Mouse (Mus musculus) gastrocnemius, postnatal 25 days (tissue): ENCODE measurements at regions not wholly inside any gene's neighbourhood (a gene's known extent, or its start where the extent isn't known, plus 50 kb on each side); places are given as distances from the start of the nearest gene placed in this dataset.

Experiments
- DNase-seq: peaks from one replicate; pipeline ENCODE4 v3.0.0; 2022

GRCm38 (mm10) chr10:25857954-25858616 lies 220.0 kb upstream of the Gm9767 start:
- no peak for DNase-seq

- DNase-seq = no peak
Observed at GRCm38 (mm10) chr10:25844348-25844747, 233.7 kb upstream of the Gm9767 start.

DNA sequence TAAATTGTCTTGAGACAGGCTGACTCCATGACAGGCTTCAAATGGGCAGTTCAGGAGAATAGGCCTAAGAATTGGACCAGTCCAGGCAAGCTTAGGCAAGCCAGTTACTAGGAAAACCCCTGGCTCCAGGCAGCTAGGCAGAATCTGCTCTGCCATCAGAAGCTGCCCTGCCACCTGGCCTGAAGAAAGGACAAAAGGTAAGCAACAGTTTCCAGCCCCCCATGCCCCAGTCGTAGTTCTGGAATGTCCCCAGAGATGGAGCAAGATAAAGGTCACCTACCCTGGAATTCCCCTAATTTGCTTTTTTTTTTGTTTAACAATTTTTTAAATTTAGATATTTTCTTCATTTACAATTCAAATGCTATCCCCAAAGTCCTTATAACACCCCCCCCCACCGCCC lies 248.8 kb upstream of the Gm9767 start:
- no peak for DNase-seq

DNA sequence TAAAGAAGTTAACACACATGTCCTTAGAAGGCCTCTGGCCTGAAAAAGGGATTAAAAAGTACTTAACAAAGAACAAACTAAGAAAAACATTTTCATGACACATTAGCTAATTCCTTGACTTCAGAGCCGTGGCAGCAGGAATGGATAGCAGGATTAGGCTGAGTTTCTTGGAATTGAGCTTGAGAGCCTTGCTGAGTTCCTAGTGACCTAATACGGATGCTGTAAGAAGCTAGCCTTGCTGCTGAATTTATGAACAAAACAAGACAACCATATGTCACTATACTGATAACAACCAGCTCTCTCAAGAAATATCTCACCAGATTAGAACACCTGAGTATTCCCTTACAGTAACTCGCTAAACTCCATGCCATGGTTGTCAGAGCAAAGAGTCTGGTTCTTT lies 268.2 kb upstream of the Smlr1 start:
- no peak for DNase-seq

DNA sequence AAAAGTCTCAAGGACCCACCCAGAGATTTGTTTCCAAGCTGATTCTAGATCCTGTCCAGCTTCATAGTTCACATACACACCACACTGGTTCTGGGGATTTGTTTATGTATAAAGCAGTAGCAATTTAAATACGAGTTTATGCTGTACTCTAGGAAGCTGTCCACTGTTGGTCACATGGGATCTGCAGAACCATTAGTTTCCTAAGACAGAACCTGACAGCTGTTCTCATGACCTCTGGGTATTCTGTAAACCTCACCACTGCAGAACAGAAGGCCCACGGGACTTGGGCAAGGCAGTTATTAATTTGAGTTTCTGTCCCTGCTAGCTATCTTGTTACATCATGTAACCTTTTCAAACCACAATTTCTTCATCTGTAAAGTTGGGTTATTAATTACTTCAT lies 265.4 kb upstream of the Smlr1 start:
- no peak for DNase-seq

GRCm38 (mm10) chr10:25798881-25799280 lies 262.8 kb upstream of the Smlr1 start:
- DNase-seq = no peak

DNA sequence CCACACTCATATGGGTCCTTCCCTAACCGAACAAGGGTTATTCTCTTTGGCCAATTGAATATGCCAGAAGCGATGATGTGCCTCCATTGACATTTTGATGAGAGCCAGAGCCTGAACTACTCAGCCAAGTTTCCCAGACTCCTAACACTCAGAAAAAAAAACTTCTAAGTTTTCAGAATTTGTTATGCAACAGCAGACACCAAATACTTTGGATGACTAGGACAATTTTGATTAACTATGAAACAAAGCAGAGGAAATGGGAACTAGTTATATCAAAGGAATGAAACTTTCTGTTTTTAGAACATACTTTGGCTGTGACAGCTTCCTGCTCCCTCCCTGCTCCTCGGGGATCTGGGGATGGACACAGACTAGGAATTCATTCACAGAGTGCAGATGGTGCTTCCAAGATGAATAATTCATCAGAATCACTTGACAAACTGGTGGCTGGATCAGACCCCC lies 254.3 kb upstream of the Smlr1 start:
- no peak for DNase-seq

- DNase-seq = no peak
Observed at GRCm38 (mm10) chr10:25788660-25789059, 252.6 kb upstream of the Smlr1 start.

DNA sequence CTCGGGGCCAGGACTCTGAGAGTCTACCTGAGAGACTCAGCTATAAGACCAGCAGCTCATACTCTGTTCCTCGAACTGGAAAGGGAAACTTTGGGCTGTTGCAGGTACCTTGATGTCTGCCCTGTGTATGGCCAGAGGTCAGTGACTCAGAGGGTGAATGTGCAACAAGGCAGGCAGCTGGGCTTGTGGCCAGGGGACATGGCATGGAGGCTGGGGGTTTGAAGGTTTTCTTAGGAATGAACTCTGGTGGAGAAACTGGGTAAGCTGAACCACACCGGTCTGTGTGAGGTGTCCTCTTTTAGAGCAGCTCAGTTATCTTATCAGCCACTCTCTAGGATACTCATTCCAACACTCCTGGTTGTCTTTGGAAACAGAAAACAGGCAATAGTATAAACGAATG lies 251.9 kb upstream of the Smlr1 start:
- DNase-seq = no peak

DNA sequence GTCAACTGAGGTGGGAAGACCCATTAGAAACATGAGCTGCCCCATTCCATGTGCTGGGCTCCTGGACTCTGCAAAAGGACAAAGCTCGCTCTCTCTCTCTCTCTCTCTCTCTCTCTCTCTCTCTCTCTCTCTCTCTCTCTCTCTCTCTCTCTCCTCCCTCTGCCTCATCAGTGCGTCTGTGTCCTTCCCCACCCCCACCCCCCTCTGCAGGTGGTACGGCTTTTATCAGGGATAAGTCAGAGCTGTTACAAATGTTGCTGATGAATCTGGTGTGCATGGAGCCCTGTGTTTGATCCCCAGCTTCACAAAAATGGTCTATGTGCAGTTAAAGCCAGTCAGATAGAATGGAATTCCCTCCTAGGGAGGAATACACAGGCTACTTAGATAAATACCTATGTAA lies 247.8 kb upstream of the Smlr1 start:
- DNase-seq = no peak

GRCm38 (mm10) chr10:25779476-25779875 lies 243.4 kb upstream of the Smlr1 start:
- DNase-seq = no peak

- DNase-seq = no peak
Observed at GRCm38 (mm10) chr10:25777717-25778116, 241.7 kb upstream of the Smlr1 start.

- DNase-seq = no peak
Observed at GRCm38 (mm10) chr10:25776697-25777096, 240.6 kb upstream of the Smlr1 start.

- DNase-seq = no peak
Observed at GRCm38 (mm10) chr10:25770051-25770450, 234.0 kb upstream of the Smlr1 start.

GRCm38 (mm10) chr10:25768456-25768855 lies 232.4 kb upstream of the Smlr1 start:
- no peak for DNase-seq

GRCm38 (mm10) chr10:25754300-25754699 lies 218.2 kb upstream of the Smlr1 start:
- DNase-seq = no peak

- no peak for DNase-seq
Observed at GRCm38 (mm10) chr10:25742678-25743077, 206.6 kb upstream of the Smlr1 start.

DNA sequence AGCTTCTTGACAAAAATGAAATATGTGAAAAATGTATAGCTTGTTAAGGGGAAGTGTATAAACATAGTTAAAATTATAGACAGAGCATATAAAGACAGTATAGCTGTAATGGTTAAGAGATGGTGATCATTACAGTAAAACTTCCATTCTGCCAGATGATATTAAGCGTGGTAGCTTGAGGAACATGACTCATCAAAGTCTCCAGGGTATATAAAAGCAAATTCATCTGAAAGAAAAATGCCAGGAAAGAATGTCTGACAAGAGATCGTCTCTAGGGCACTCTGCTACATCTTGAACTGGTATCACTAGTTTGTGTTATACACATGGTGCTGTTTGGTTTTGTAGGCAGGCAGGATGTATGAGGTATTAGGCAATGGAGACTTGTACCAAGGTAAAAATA lies 204.9 kb upstream of the Smlr1 start:
- no peak for DNase-seq

GRCm38 (mm10) chr10:25730470-25730869 lies 194.4 kb upstream of the Smlr1 start:
- DNase-seq = no peak

DNA sequence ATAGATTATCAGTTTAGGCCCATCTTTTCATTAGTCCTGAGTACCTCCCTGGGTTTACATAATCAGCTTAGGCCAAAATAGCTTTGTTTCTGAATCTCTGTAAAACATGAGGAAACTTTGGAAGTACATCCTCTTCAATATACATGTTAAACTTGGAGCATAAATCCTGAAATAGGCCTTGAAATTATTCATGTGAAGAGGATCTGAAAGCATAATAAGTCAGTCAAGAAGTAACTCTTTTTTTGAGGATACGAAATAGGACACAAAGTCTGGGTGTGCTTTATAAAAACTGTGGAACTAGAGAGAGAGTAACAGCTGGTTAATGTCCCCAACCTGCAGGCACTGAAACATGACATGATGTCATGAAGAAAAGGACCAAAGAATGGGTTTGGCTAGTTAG lies 187.9 kb upstream of the Smlr1 start:
- no peak for DNase-seq

GRCm38 (mm10) chr10:25715747-25716146 lies 179.7 kb upstream of the Smlr1 start:
- DNase-seq = no peak

DNA sequence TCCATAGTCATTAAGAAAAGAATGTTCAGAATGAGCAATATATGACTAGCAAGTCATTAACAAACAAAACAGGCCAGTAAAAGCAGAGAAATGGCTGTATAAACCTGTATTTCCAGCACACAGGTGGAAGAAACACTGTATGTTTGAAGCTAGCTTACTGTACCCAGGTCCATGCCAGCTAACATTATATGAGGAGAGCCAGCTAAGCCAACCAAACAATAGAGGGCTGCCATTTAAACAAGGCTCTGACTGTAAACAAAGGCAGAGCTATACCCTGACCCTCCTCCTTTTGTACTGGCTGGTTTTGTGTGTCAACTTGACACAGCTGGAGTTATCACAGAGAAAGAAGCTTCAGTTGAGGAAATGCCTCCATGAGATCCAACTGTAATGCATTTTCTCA lies 178.6 kb upstream of the Smlr1 start:
- no peak for DNase-seq

- no peak for DNase-seq
Observed at GRCm38 (mm10) chr10:25714041-25714440, 178.0 kb upstream of the Smlr1 start.

- peak; percentile 42 for DNase-seq
Observed at GRCm38 (mm10) chr10:25707951-25708350, 171.9 kb upstream of the Smlr1 start.

- DNase-seq = no peak
Observed at GRCm38 (mm10) chr10:25702146-25702545, 166.1 kb upstream of the Smlr1 start.
